Mouse (Mus musculus): Measurements from ENCODE around the gene Mup19. TPM values are rescaled to one million over a fixed set of nuclear protein-coding genes. Genes with fewer than 3 reads are reported as not detected.
"Not testable (repeated sequence)": the region's sequence is repeated elsewhere in the genome, so short reads cannot be mapped to it uniquely, and the experiment has no call there.

Mup19 gene
- not detected for total RNA-seq (2021)
- long read RNA-seq: 0 reads

DNA sequence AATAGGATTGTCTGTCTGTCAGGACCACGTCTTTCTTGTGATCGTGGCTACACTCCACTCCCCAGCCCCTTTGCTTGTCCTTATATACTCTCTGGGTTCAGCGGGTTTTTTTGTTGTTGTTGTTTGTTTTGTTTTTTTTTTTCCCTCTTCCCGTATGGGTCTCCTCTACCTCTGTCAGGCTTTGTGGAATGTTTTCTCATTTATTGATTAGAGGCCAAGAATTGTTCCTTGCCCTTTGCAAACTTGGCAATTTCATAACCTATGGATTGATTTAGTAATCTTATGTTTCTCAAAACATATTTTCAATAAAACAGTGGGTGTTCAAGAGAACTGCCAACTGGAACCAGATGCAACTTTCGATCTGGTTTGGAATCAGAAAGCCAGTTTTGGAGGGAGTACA lies at the start of gene Mup19:
Gene Mup19, minus strand, starts transcription at position 101 of the 400 bp plus-strand sequence.
- not testable (repeated sequence) for DNase-seq (ENCODE audit: low spot score in 2 of 2)

DNA sequence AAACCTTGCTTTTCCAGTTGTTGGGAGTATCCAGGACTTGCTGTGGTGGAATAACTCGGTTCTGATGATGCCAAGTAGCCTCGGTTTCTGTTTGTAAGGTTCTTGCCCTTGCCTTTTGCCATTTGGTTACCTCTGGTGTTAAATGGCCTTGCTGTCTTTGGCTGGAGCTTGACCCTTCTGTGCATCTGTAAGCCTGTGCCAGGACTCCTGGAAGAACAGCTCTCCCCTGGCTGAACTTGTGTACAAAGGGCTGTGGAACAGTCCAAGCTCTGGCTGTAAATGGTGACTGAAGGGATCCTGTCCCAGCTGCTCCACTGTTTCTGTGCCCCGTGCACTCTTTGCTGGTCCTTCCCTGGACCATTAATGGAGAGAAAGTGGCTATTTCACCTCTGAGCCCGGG lies 47.1 kb upstream of the Mup19 start:
- DNase-seq (ENCODE audit: low spot score in 2 of 2): no peak

DNA sequence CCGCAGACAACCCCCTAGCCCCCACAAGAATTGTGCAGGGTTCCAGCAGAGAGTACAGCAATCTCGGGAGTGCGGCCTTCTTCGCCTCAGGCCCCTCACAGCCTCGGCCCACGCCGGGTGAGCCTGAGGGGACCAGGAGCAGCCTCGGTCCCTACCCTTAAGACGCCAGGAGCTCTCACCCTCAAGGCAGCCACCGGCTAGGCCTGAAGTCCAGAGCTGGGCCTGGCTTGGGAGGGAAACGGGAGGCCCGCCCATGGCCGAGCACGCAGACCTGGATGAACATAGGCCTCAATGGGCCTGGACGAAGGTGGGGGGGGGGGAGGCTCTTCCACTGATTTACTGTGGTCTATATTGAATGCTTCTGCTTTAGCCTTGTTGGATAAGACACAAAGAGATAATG lies 41.1 kb upstream of the Mup19 start:
- no peak for DNase-seq (ENCODE audit: low spot score in 2 of 2)

DNA sequence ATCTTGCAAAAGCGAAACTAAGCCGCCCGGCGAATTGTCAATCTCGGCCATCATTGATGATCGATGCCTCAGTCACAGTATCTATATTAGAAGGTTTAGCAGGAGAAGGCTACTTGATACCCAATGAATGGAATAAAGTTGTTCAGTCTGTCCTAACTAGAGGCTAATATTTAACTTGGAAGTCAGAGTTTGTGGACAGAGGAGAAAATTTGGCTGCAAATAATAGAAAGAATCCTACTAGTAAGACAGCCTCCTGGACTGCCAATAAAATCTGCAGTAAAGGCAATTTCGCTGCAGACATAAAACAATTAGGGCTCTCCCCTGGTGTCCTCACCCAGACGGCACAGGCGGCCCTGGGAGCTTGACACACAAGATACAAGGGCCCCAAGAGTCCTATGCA lies 40.5 kb upstream of the Mup19 start:
- DNase-seq (ENCODE audit: low spot score in 2 of 2): not testable (repeated sequence)

DNA sequence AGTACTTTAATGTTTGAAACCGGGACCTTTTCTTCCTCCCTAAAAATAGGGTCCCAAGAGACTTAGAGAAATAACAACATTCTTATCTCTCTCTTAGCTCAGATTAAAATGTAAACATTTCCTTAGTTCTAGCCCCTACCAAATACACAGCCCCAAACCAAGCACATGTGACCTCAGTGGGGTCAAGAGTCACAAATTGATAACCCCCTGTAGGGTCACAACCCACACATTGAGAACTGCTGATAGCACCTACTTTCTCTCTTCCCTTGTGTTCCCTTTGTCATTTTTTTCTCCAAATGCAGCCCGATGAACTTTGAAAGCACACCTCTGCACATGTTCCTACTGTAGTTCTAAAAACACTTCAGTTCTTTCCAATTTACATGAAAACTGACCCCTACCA lies 33.5 kb upstream of the Mup19 start:
- no peak for DNase-seq (ENCODE audit: low spot score in 2 of 2)

DNA sequence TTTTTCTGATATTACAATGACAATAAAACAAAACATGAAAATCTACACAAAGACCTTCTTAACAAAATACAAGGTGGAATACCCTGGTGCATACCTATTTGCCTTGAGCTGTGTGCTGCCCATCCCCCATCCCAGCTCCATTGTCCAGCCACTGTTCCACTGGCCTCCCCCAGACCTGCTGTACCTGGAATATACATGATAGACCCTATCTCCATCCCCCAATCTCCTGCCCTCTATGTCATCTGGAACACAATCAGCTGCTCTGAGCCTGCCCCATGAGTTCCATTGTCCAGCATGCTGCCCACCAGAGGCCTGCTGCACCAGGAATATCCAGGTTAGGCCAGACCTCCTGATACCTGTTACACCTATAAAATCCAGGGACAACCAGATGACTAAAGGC lies 31.4 kb upstream of the Mup19 start:
- no peak for DNase-seq (ENCODE audit: low spot score in 2 of 2)

DNA sequence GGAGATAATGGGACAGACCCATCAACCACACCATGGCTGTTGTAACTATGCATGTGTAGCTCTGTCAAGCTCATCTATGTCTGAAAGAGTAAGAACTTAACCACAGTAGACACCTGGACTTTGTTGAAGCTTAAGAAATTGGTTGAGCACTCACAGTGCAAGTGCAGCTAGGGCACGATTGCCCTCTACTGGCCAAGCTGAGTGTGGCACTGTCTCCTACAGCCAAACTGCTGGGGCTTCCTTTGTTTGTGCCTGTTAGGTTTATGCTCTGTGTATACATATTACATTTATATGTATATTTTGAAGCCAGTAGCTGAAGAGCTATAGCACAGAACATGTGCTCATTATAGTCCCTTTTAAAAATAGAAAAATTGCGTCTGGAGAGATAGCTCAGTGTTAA lies 29.1 kb upstream of the Mup19 start:
- peak; percentile 25 to 26 for DNase-seq (ENCODE audit: low spot score in 2 of 2)

DNA sequence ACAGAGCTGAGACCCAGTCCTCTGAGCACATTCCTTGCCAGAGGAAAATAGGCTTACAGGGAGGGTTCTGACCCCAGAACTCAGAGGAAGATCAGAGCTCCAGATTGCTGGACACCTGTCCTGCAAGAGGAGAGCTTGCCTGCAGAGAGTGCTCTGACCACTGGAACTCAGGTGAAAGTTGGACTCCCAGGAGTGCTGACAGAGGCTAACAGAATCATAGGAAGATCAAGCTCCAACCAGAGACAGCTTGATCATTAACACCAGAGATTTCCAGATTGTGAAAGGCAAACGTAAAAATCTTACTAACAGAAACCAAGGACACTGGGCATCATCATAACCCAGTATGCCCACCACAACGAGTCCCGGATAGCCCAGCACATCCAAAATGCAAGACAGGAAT lies 26.9 kb upstream of the Mup19 start:
- DNase-seq (ENCODE audit: low spot score in 2 of 2): not testable (repeated sequence)

DNA sequence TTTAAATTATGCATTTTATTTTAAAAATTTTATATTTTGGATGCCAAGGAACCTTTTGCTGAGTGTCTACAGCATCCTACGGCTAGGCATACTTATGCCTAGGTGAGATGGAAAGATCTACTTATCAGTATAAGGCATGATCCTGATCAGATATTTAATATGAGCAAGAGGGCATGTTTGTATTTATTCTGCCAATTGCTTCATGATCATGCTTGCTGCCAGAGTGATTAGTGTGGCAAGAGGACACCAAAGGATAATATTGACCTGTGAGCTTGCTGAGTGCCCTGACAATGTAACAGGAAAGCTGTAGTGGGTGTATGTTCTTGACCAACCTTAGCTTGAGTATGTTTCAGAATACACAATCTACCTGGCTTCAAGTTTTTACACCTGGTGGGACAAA lies 7.6 kb upstream of the Mup19 start:
- not testable (repeated sequence) for DNase-seq (ENCODE audit: low spot score in 2 of 2)

DNA sequence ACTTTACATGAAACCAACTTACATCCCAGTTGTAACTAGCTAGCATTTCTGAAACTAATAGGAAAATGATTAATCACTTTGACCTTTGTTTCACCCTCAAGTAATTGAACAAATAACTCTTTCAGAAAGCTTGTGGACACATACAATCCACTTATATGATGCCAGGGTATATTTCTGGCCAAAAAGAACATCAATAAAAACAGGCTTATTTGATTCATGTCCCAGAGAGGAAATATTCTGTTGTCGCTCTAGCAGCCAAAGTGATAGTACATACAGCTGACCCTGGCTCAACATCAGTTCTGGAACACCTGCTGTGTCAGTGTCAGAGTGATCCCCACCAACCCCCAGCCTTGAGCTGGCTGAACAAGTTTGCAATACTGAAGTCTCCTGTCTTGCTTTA lies 2.2 kb upstream of the Mup19 start:
- DNase-seq (ENCODE audit: low spot score in 2 of 2): not testable (repeated sequence)

Other genes starting within 250 kb of the Mup19 start
- gene Mup17, start 186.4 kb downstream of the Mup19 start, total RNA-seq (2021): not detected
- not detected for gene Mup18, start 108.1 kb downstream of the Mup19 start, total RNA-seq (2021)
- not detected for gene Mup5, start 53.0 kb upstream of the Mup19 start, total RNA-seq (2021)

Data from layer of hippocampus, postnatal 10 days (tissue).